Mouse (Mus musculus) urinary bladder, postnatal 36 days (tissue): ENCODE data around the gene Btn2a2.

Experiments
- DNase-seq, 2 experiments: peaks; one replicate each; pipeline ENCODE4 v3.0.0; 2022; ENCODE audit warnings: low spot score in 2 of 2, mixed read lengths in 1 of 2

The Btn2a2 gene

DNA sequence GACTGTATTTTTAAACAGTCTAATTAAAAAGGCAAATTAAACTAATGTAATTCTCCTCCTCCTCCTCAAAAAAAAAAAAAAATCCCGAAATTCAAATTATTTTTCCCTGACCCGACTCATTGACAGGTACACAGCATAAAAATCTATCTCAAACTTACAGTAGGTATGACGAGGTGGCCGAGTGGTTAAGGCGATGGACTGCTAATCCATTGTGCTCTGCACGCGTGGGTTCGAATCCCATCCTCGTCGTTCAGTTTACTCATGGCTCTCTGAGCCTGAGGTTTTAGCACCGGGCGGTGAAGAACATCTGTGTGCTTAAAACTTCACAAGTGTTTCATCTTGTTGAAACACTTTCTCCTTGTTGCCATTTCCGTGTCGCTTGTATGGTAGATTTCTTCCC, 33.0 kb upstream of the Btn2a2 start:
- peak; percentile 54 to 70 for DNase-seq

DNA sequence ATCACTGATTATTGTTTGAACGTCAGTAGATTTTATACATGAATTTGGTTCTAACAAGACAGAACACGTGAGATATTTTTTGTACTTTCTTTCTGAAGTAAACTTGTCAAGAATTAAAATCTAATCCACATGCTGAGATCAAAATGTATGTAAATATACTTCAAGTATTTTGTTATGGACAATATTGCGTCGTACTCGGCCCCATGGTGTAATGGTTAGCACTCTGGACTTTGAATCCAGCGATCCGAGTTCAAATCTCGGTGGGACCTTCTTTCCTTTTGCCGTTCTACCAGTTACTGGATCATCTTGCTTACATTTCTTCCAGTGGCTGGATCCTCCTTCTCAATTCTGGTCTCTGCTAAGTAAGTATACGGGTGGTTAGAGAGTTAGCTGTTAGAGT, 30.8 kb upstream of the Btn2a2 start:
- peak; percentile 68 to 75 for DNase-seq

DNA sequence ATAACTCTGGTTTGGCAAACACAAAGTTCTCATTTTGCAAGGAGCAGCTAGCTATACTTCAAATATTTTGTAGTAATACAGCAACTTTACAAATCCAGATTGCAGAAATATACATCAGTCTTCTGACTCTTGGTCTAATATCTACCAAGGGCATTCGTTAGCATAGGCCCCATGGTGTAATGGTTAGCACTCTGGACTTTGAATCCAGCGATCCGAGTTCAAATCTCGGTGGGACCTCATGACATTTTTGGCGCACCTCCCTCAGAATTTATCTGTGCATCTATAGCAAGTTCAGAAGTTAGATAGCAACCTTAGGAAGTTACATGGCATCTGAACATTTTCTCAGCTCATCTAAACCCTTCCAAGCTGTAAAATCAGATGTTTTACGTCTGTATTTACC, 30.2 kb upstream of the Btn2a2 start:
- DNase-seq = peak; percentile 70 to 74

DNA sequence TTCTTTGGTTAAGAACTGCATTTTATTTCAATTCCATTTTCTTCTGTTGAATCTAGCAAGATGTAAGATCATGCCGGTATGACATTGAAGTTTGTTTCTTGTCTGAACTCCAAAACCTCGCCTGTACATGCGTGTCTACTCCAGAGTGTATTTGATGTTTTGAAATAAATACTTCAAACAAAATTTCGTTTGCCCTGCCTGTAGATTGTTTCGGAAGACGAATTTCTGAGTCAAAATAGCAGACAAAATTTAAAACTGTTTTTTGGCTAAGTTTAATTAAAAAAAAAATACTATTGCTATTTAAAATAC, 29.6 kb upstream of the Btn2a2 start:
- no peak for DNase-seq

DNA sequence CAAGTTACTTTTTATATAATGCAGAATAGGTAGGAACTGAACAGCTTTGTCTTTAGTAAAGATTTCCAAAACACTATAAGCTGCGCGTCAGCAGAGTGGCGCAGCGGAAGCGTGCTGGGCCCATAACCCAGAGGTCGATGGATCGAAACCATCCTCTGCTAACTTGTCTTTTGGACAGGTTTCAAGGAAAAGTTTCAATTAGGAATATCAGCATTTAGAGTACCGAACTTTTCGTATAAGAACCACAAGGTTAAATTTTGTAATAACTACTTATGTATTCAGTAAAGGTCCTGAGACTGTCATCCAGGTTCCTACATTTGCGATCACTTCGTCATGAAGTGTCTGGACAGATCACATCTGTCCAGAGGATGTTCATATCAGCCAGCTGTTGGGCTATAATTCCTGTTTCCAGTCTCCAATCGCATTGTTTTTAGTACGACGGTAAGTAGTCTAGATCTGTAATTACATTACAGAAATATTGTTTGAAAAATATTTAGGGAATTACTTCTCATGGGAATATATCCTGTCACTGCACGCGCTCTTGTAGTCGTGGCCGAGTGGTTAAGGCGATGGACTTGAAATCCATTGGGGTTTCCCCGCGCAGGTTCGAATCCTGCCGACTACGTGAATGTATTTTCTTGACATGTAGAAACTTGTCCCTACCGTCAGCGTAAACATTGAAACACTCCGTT, 29.1 kb upstream of the Btn2a2 start:
- peak; percentile 85 to 86 for DNase-seq

DNA sequence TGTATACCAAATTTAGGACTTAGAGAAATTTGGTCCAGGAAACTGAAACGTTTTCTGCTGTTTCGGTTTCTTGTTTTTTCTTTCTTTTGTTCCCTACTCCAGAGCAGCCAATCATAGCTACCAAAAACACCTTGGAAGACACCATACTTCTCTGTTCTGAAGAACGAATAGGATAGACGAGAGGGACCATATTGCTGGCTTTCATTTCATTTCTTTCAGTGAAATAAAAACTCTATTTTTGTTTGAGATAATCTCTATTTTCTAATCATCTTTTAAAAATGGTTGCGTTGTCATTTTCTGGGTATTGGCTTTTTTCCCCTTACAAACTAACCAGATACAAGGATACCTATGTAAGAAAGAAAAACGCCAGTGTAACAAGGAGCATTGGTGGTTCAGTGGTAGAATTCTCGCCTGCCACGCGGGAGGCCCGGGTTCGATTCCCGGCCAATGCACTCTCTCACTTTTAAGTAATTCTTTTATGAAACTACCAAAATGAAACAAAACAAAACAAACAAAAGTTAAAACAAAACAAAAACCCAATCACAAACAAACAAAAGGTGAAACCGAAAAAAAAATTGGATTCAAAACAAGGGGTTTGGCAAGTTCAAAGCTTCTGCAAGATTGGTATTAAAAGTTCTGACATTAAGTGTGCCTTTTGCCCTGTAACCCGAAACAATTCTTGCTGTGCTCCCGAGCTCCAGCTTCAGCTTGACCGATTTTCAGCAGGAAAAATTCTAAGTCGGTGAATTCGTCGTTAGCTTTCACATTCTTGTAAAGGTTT, 28.4 kb upstream of the Btn2a2 start:
- peak; percentile 62 to 70 for DNase-seq

DNA sequence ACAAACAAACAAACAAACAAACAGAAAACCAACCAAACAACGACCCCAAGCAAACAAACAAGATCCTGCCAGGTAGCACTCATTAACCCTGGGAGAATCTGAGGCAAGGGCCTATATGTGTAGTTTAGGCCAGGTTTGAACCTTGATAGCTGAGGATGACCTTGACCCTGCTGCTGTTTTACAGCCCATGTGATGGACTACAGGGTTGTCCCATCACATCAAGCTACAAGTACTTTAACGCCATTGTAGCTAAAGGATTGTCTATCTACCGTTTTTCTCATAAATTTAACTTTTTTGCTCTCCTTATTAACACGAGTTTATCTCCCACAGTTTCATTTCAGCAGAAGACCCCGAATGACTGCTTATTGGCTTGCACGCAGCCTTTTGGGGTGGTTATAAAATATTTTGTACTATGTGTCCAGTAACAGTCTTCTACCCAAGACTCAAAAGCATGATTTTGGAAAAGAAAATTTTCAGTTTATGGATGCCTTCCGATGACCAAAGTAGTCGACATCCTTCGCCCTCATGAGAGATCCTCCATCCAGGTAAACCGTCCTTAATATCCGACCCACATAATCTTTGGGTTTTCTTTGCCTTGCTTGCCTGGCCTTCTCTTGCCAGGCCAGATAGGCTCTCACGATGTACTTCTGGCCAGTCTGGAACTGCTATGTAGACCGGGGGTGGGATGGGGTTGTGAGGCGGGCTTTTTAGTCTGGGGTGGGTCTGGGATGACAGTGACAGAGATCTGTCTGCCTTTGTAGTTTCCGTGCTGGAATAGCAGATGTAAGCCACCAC, 27.4 kb upstream of the Btn2a2 start:
- DNase-seq = no peak

DNA sequence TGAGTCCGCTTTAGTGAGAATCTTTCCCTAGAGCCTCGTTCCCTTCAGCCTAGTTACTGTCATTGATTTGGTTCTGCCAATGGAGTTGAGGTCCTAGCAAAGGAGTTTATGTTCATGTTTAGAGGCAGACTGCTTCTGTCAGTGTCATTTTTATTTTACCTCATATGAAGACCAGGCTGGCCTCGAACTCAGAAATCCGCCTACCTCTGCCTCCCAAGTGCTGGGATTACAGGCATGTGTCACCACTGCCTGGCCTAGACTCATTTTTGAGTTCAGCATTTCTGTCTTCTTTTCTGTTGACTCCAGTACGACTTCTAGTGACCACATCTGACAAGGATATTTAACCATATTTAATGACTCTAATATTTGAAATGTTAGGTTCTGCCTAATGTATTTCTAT, 26.6 kb upstream of the Btn2a2 start:
- no peak for DNase-seq

DNA sequence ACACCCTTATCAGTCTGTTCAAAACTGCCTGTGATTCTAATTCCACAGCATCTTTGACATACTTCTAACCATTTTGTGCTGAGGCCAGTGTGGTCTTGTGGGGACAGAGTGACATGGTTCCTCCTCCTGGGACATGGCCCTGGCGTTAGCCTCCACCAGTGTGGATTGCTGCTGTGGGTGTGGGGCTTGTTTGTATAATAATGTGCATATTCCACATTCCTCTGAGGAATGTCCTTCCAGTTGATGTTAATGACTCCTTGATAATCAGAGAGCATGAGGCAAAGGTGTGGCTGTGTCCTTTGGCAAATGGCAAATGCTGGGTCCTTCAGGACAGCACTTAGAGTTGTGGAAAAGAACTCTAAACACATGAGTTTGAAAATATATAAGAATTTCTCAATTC, 24.9 kb upstream of the Btn2a2 start:
- DNase-seq = no peak

DNA sequence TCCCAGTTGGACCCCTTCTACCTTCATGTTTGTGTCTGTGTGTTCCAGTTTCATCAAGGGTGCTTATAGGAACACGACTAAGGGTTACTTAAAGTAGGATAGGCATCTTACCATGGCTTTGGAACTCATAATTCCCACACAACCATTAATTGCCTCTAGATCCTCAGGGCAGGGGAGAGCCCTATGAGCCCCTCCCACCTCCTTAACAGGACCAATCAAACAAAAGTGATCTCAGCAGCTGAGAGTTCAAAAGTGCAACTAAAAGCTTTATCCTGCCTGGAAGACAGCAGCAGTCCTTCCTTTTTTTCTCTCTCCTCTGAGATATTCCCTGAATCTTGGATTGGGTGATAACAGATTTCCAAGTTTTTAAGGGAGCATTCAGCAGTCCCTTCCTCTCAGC, 21.5 kb upstream of the Btn2a2 start:
- DNase-seq = no peak

DNA sequence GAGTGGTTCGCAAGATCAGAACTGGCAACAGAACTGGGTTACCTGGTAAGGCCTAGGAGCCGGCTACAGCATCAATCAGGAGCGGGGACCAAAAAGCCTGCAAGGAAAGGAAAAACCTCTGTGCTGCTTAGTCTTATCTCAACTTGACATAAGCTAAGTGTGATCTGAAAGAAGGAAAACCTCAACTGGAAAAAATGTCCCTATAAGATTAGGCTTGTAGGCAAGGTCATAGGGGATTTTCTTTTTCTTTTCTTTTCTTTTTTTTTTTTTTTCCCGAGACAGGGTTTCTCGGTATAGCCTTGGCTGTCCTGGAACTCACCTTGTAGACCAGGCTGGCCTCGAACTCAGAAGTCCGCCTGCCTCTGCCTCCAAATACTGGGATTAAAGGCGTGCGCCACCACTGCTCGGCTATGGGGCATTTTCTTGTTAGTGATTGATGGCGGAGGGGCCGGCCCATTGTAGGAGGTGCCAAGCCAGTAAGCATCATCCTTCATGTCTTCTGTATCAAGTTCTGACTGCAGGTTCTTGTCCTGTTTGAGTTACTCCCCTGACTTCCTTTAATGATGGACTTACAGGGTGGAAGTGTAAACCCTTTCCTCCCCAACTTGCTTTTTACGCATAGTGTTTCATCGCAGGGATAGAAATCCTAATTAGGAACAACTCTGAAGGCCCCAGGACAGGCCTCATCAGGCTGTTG, 18.3 kb upstream of the Btn2a2 start:
- no peak for DNase-seq

DNA sequence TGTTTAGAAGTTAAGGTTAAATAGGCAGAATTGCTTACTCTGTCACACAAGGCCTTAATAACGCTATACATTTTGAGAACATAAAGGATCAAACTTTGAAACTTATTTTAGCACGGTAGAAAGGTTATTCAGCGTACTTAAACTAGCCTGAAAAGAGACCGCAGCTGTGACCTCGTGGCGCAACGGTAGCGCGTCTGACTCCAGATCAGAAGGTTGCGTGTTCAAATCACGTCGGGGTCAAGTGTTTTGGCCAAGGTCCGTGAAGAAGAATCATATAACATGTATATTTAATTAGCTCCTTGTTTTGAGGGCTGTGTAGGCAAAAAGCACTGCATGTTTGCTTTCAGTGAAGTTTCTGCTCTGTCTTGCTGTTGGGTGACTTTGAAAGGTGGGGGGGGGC, 17.7 kb upstream of the Btn2a2 start:
- DNase-seq = no peak

DNA sequence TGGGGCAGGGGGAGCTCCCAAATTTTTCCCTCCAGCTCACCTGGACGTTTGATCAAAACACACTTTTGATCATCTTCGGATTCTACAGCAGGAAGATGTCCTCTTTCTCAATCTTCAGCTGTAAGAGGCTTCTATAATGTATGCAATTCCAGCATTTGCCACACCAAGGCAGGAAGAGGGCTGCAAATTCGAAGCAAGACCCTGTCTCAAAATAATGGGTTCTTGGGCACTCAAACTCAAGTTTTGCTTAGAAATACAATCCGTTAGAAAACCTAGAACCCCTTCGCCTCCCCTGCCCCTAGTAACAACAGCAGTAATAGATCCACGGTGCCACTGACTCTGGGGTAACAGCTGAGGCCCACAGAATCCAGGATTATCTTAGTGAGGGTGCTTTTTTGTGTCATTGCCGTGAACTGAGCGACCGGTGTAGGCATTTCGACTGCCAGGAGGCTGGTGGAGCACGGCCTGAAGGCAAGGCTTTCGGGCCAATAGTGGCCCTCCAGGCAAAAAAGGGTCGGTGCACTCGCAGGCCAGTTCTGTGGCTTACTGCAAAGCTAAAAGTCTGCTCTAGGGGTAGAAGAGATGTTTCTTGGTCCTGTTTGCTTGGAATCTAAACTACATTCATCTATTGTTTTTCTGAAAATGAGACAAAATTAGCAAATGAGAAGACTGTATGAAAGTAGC, 17.1 kb upstream of the Btn2a2 start:
- DNase-seq = no peak

DNA sequence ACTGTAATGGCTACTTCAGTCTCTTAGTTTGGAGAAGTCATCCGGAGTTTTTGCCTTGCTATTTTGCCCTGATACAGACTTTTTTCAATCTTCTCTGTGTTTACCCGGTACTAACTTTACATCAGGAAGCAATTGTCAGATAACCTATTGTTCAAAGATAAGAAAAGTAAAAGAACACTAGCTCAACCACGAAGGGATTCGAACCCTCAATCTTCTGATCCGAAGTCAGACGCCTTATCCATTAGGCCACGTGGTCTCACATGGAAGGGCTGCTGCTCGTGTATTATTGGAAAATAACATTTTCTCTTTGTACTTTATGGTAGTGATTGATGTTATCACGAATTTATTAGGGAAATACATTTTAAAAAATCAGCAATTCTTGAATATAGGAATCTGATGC, 15.1 kb upstream of the Btn2a2 start:
- DNase-seq = peak; percentile 15 to 17

DNA sequence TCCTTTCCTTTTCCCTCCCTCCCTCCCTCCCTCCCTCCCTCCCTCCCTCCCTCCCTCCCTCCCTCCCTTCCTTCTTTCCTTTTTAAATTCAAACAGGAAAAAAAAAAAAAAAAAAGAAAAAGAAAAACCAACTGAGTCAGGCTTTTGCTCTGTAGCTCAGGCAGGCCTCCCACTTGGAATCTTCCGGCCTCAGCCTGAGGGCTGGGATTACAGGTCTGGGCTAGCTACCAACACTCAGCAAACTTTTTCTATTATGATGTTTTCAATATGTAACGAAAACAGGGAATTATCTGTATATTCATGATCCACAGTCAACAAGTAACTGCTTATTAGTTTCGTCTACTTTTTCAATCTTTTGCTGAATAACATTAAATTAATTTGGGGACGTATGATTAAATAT, 14.3 kb upstream of the Btn2a2 start:
- DNase-seq = no peak

DNA sequence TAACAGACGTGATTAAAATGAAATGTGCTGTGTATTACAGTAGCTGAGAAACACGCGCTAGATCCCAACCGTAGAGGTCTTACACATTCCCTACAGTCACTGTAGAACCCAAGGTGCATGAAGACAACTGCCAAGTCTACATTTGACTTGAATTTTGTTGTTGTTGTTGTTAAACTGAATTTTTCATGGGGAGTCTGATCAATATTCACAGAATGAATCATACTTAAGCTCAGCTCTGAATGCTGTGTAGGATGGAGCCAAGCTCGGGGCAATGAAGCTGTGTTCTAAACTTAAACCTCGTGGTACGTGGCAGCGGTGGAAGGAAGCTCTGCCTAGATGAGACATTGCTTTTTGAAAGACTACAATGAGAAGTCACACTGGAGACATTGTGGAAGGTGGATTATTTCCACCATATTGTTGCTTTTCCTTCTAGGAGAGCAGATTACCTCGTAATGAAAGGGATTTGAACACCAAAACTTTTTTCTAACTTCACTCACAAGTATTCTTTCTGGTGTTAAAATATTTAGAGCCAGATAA, 13.4 kb upstream of the Btn2a2 start:
- no peak for DNase-seq

DNA sequence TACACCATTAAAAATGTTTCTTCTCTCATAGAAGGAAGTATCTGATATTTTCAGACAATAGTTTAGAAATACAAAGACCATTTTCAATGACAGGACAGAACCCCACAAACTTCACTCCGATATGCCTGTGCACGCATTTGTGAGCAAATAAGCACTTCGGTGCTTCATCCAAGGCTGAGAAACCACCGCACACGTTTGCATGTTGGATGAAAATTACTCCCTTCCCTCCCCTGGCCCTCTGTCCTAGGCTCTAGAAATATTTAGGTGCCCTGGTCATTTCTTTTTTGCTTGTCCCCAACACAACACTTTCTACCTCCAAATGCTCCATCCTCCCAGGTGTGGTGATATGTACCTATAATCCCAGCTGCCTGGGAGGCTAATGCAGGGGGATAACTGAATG, 12.9 kb upstream of the Btn2a2 start:
- no peak for DNase-seq

DNA sequence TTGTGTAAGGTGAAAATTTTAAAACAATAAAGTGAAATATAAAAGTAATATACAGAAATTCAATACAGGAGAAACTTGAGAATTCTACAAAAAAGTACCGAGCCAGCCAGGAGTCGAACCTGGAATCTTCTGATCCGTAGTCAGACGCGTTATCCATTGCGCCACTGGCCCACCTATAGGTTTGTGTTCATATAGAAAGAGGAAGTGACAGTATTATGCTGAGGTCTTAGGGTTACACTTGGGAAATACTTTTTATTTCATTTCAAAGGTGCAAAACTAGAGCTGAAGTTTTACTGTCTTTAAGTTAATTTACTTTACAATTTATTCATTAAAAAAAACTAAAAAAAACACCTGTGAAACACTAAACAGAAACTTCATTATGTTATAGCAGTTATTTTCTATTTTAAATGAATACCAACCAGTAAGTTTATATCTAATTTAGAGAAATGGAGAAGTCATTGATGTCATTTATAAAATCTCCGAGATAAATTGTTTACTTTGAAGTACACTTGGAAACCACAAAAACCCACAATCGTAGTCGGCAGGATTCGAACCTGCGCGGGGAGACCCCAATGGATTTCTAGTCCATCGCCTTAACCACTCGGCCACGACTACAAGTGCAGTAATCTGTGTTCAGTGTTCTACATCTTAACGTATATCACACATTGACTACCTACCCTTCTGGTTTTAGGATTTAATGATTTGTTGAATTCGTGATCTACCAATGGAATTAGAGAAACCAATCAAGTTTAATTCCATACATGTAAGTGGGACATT, 12.0 kb upstream of the Btn2a2 start:
- no peak for DNase-seq

DNA sequence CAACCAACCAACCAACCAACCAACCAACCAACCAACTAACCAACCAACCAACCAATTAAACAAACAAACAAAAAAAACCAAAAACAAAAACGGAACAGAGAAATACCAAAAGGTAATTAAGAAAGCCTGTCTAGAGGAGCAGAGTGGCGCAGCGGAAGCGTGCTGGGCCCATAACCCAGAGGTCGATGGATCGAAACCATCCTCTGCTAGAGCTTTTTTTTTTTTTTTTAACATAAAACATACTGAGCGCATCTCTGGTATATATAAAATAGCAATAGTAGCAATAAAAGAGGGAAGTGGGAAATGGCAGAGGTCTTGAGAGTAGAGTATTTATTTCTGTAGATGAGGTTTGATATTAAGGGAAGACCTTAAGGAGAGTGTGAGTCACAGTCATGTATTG, 11.3 kb upstream of the Btn2a2 start:
- no peak for DNase-seq

DNA sequence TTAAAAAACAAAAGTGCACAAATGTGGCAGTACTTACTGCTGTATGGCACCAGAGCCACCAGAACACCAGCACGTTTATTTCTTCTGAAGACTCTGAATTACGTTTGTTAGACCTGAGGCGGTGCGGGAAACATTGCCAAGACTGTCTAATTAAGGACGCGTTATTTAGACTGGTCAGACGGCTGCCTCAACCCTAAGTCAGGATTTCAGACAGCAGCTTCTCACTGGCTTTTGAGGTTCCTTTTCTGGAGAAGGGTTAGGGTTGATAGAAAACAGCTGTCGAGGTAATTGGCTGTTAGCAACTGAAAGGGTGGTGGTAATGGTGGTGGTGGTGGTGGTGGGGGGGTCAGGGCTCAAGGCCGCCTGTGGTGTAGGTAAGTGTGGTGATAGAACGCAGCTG, 10.0 kb upstream of the Btn2a2 start:
- no peak for DNase-seq
